Mouse (Mus musculus) forebrain, postnatal 0 days (tissue): Measurements from ENCODE around the gene Pacs1. TPM values are rescaled to one million over a fixed set of nuclear protein-coding genes. Genes with fewer than 3 reads are reported as not detected.
"Not testable (repeated sequence)": the region's sequence is repeated elsewhere in the genome, so short reads cannot be mapped to it uniquely, and the experiment has no call there.

Experiments used
- ATAC-seq: fragments of 200-750 bp; cut with Nextera tagmentation; 2 replicates; pipeline ENCODE4 v1.8.0; 2017; ENCODE audit warnings: mild to moderate bottlenecking, moderate library complexity
- DNase-seq: peaks from one replicate; pipeline ENCODE4 v3.0.0-alpha.2; 2015
- H3K27ac ChIP-seq: fragments of 300-500 bp; sonication (generic); 2 replicates; pipeline ENCODE4 v1.5.1; 2014; ENCODE audit warnings: low read depth, mild to moderate bottlenecking, antibody characterized with exemption, low read length, moderate library complexity, mixed read lengths
- H3K27me3 ChIP-seq: fragments of 300-500 bp; sonication (generic); 2 replicates; pipeline ENCODE4 v1.6.1; 2014; ENCODE audit warnings: mild to moderate bottlenecking, low read length, mixed read lengths; ENCODE audit not compliant: insufficient read depth
- H3K36me3 ChIP-seq: fragments of 300-500 bp; sonication (generic); 2 replicates; pipeline ENCODE4 v1.6.1; 2014; ENCODE audit warnings: mild to moderate bottlenecking, moderate library complexity; ENCODE audit not compliant: insufficient read depth
- H3K4me1 ChIP-seq: fragments of 300-500 bp; sonication (generic); 2 replicates; pipeline ENCODE4 v1.6.1; 2014; ENCODE audit warnings: antibody characterized with exemption; ENCODE audit not compliant: insufficient read depth
- H3K4me2 ChIP-seq: fragments of 300-500 bp; sonication (generic); 2 replicates; pipeline ENCODE4 v1.6.1; 2014; ENCODE audit warnings: low read depth, mild to moderate bottlenecking, moderate library complexity
- H3K4me3 ChIP-seq: fragments of 300-500 bp; sonication (generic); 2 replicates; pipeline ENCODE4 v1.5.1; 2014; ENCODE audit warnings: low read depth, low read length, mixed read lengths
- H3K9ac ChIP-seq: fragments of 300-500 bp; sonication (generic); 2 replicates; pipeline ENCODE4 v1.6.1; 2014; ENCODE audit warnings: mild to moderate bottlenecking
- H3K9me3 ChIP-seq: fragments of 300-500 bp; sonication (generic); 2 replicates; pipeline ENCODE4 v1.6.1; 2016; ENCODE audit warnings: low read length
- CTCF ChIP-seq: sonication (generic); IDR thresholded peaks from 2 replicates; pipeline ENCODE4 v1.5.1; 2016; ENCODE audit warnings: antibody characterized with exemption, control low read depth, low read depth
- WGBS: fragments of 180-500 bp; shearing (Covaris S2); extraction: QIAGEN DNeasy Blood & Tissue Kit; methylation state at CpG from one replicate; pipeline ENCODE4 v1.1.7; 2014; 5-methylcytosine and 5-hydroxymethylcytosine counted together
- polyA plus RNA-seq: library from polyadenylated mRNA; unstranded; fragments of >200 nt; fragmentation: Nextera tagmentation; extraction: Ambion mirVana; gene quantifications from 2 replicates; pipeline ENCODE4 v1.2.1, GENCODE M21; 2015
- total RNA-seq: library from RNA; depleted of rRNA; stranded (reverse); fragments of >200 nt; gene quantifications from 2 replicates; pipeline ENCODE4 v1.2.3, GENCODE M21; 2014

Pacs1 gene
- total and polyA plus RNA-seq, 2 experiments from 2014 or later: 44.7 to 84.6 TPM

DNA sequence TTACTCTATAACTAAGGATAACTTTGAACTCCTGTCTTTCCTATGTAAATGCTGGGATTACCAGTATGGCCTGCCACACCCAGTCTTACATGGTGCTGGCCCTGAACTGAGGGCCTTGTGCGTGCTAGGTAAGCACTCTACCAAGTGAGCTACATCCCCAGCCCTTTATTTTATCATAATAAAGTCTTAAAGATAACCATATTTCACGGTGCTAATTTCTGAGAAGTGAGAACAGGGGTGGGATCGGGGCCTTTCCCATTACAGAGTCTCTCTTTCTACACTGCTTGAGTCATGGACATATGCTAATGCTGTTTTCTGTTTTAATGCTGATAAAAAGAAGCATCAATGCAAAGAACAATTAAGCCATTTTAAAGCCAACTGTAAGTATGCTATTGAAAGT is 4.0 kb downstream of the Pacs1 start:
- no peak overlapping the region for H3K4me2 ChIP-seq
- no peak for ATAC-seq
- 89% methylated on average over 3 of the region's 3 CpGs for WGBS
- H3K9me3 ChIP-seq: no peaks in the 10 kb centered on the region
- no peak overlapping the region for H3K9ac ChIP-seq
- peaks cover 9% of the 10 kb centered on the region for H3K4me1 ChIP-seq
- DNase-seq: no peak
- peaks cover under 1% of the 10 kb centered on the region; the same call in 1 of the 2 replicates for H3K36me3 ChIP-seq
- no peaks in the 10 kb centered on the region for H3K27me3 ChIP-seq
- no peak for TF ChIP-seq CTCF
- no peak overlapping the region for H3K4me3 ChIP-seq
- H3K27ac ChIP-seq: no peak overlapping the region

DNA sequence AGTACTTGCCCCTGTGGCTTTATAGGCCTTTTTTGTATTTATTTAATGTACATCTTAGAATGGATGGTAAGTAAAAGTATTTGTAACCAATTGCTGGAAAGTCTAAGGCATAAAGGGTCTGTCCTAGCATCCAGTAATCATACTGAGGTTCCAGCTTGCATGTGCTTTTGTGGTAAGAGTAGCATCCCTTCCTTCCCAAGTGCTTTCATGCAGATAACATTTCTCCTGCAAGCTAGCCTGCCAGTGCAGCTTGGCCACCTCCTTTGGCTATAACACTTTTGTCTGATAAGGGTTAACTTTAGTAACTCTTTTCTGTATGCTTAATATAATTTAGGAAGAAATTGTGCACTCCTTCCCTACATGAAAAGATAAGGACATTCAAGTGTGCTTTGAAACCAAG is 4.9 kb downstream of the Pacs1 start:
- H3K9ac ChIP-seq: no peak overlapping the region
- H3K4me1 ChIP-seq: peaks cover 9% of the 10 kb centered on the region
- H3K4me2 ChIP-seq: no peak overlapping the region
- no peak for ATAC-seq
- H3K4me3 ChIP-seq: no peak overlapping the region
- H3K9me3 ChIP-seq: no peaks in the 10 kb centered on the region
- no peaks in the 10 kb centered on the region for H3K36me3 ChIP-seq
- no peaks in the 10 kb centered on the region for H3K27me3 ChIP-seq
- no peak for DNase-seq
- no peak overlapping the region for H3K27ac ChIP-seq
- no peak for TF ChIP-seq CTCF

DNA sequence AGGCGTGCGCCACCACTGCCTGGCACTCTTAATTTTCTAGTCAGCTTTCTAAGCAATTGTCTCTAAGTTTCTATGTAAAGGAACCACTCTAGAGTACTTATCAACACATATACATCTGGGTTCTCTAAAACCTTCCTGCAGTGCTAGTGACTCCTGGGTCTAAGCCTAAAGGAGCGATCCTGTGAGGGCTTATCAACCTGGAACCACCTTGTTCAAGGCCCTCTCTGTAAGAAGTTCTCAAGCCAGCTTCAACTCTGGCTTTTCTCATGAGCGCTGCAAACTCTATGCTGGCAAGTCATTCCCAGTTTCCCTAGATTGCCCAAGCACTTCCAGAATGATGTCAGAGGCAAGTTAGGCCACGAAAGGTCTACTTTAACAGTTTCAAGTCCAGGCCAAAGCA is 5.9 kb downstream of the Pacs1 start:
- no peak for DNase-seq
- H3K27me3 ChIP-seq: no peaks in the 10 kb centered on the region
- H3K4me2 ChIP-seq: no peak overlapping the region
- no peak overlapping the region for H3K27ac ChIP-seq
- ATAC-seq: no peak
- H3K4me1 ChIP-seq: peaks cover 8% of the 10 kb centered on the region
- no peaks in the 10 kb centered on the region for H3K36me3 ChIP-seq
- no peak overlapping the region for H3K9ac ChIP-seq
- no peak overlapping the region for H3K4me3 ChIP-seq
- 96% methylated on average over 5 of the region's 5 CpGs for WGBS
- TF ChIP-seq CTCF: no peak
- H3K9me3 ChIP-seq: no peaks in the 10 kb centered on the region

DNA sequence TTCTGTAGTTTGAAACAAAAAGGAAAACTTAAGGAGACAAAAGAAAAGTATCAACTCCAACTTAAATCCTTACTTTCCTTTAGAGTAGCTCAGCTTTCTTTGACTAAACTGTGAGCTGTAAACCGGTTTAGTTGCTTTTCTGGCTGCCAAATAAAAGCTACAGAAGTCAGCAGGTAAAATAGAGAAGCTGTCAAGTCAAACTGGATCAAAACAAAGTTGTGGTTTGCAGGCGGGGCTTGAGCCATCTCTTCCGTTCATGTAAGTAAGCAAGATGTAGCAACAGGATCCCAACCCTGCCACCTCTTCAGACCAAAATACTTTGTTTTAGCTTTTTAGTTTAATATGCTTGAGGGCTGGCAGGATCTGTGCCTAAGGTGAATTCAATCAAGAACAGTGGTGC is 15.8 kb downstream of the Pacs1 start:
- WGBS: 57% methylated on average over 3 of the region's 3 CpGs
- no peak for TF ChIP-seq CTCF
- Histone ChIP-seq H3K4me3 (no peak overlapping the region), H3K36me3 (no peaks in the 10 kb centered on the region), H3K27me3 (no peaks in the 10 kb centered on the region), H3K27ac (no peak overlapping the region), H3K9ac (no peak overlapping the region), H3K4me1 (no peaks in the 10 kb centered on the region), H3K9me3 (no peaks in the 10 kb centered on the region), H3K4me2 (no peak overlapping the region)
- no peak for ATAC-seq
- DNase-seq: no peak

DNA sequence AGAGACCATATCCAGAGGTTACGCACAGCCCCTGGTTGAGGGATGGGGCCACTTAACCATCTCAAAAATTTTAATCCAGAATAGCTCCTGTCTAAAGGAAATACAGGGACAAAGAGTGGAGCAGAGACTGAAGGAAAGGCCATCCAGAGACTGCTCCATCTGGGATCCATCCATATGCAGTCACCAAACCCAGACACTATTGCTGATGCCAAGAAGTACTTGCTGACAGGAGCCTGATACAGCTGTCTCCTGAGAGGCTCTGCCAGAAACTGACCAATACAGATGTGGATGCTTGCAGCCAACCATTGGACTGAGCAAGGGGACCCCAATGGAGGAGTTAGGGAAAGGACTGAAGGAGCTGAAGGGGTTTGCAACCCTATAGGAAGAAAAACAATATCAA is 35.9 kb downstream of the Pacs1 start:
- H3K4me2 ChIP-seq, H3K9me3 ChIP-seq, H3K9ac ChIP-seq, H3K4me3 ChIP-seq, H3K27ac ChIP-seq, H3K36me3 ChIP-seq, ATAC-seq, H3K4me1 ChIP-seq, H3K27me3 ChIP-seq, DNase-seq: not testable (repeated sequence)
- 100% methylated on average over 1 of the region's 1 CpGs for WGBS

DNA sequence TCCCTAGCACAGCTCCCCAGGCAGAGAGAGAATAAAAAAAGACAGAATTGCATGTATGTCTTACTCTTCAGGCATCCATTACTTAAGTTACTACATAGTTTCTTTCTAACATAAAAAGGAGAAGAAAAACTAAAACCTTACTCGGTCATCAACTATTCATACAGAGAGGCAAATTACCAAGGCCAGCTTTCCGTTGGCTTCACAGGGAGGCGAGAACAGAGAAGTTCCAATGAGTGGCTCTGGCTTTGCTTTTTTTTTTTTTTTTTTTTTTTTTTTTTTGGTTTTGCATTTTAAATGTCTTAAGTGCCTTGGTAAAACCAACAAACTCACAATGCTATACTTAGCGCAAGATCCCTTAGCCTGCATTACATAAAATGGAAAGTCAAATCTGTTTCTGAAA is 40.2 kb downstream of the Pacs1 start:
- no peaks in the 10 kb centered on the region for H3K36me3 ChIP-seq

DNA sequence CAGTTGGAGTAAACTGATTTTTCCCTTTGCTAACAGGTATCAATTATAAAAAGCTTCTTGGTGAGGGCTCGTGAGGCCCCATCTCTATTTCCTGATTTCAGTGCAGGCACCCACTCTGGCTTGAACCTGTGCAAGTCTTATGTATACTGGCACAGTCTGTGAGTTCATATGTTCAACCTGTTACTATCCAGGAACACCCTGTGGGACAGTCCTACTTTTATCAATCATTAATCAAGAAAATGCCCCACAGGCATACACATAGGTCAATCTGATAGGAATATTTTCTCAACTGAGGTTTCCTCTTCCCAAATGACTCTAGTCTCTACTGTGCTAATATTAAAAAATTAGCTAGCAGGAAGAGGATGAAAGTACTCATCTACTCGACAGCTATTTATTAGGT is 42.8 kb downstream of the Pacs1 start:
- ATAC-seq (no peak), DNase-seq (no peak)
- Histone ChIP-seq H3K4me2 (no peak overlapping the region), H3K4me3 (no peak overlapping the region), H3K36me3 (no peaks in the 10 kb centered on the region), H3K9me3 (no peaks in the 10 kb centered on the region), H3K27ac (no peak overlapping the region), H3K27me3 (no peaks in the 10 kb centered on the region), H3K9ac (no peak overlapping the region), H3K4me1 (no peaks in the 10 kb centered on the region)
- 88% methylated on average over 2 of the region's 2 CpGs for WGBS
- no peak for TF ChIP-seq CTCF

More for the DNA sequence above, 40.2 kb downstream of the Pacs1 start:
- ATAC-seq (no peak), DNase-seq (no peak)
- Histone ChIP-seq H3K4me3 (no peak overlapping the region), H3K4me2 (no peak overlapping the region), H3K4me1 (no peaks in the 10 kb centered on the region), H3K27ac (no peak overlapping the region), H3K9ac (no peak overlapping the region), H3K27me3 (no peaks in the 10 kb centered on the region), H3K9me3 (no peaks in the 10 kb centered on the region)
- TF ChIP-seq CTCF: no peak
- 75% methylated on average over 4 of the region's 4 CpGs for WGBS

DNA sequence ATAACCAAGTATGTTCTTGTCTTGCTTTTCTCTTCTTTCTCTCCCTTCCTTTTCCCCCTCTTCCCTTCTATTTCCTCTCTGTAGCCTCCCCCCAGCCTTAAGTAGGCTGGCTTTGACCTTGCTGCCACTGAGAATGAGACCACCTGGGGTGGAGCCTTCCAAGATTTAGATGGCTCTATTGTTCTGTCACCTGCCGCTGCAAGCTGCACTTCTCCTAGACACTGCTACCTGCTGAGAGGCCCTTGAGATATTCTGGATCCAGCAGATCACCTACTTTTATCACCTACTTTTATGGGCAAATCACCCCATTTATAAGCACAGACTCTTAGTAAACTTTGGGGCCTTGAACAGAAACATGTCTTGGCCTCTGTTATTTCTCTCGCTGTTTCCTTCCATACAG is 48.3 kb downstream of the Pacs1 start:
- whole genome bisulfite sequencing: 43% methylated on average over 2 of the region's 2 CpGs
- no peaks in the 10 kb centered on the region for H3K36me3 ChIP-seq
- no peak for ATAC-seq

More for the DNA sequence above, 48.3 kb downstream of the Pacs1 start:
- no peaks in the 10 kb centered on the region for H3K4me1 ChIP-seq
- H3K9ac ChIP-seq: no peak overlapping the region
- H3K4me2 ChIP-seq: no peak overlapping the region
- no peaks in the 10 kb centered on the region for H3K27me3 ChIP-seq
- no peak for DNase-seq
- H3K27ac ChIP-seq: no peak overlapping the region
- no peak overlapping the region for H3K4me3 ChIP-seq
- no peak for TF ChIP-seq CTCF
- H3K9me3 ChIP-seq: no peaks in the 10 kb centered on the region
